44 mouse cellular contexts compared by ENCODE assay signal in the genomic region with DNA sequence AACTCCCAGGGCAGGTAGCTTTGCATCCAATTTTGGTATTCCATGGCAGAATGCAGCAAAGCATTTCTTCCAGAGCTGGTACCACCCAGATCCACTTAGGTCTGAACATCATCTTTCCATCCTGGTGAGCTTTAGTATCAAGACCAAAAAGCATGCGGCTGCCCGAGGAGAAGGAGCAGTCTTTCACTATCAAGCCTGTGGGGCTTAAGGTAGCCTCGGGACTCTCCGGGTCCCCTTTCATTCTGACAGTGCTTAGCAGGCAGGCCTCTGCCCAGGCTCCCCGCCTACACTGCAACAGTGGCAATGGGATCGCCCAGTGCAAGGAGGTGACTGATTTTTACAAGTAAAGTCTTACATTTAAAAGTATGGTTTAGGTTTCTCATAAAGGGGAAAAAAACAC. TPM values are rescaled to one million over a fixed set of nuclear protein-coding genes. Genes with fewer than 3 reads are reported as not detected.
"Had no signal": no experiment of that assay in that cellular context is flagged by ENCODE, and none has a peak within 500 bp of the region (broad histone marks: within the 10 kb centered on the region; RNA-seq: fewer than 3 reads in every experiment).

No protein-coding gene starts in this region.

- ATAC-seq: hindbrain, embryonic 16.5 days; hindbrain, postnatal 0 days; inflammation-experienced regulatory T-cells, adult 6 months; intestine, embryonic 15.5 days; intestine, embryonic 16.5 days; intestine, postnatal 0 days had no signal

- H3K27ac ChIP-seq: heart, embryonic 13.5 days; heart, embryonic 15.5 days; hindbrain, embryonic 10.5 days; hindbrain, embryonic 12.5 days; hindbrain, embryonic 13.5 days; hindbrain, embryonic 14.5 days; hindbrain, postnatal 0 days; intestine, embryonic 15.5 days; kidney, embryonic 15.5 days; kidney, postnatal 0 days; left cerebral cortex, adult 2 months had no signal

- DNase-seq: heart, postnatal 10 days; heart, postnatal 14 days; heart, postnatal 36 days; heart, postnatal 4 days; kidney, adult 11 months; kidney, adult 18-20 months; kidney, adult 2 months; kidney, adult 8-10 months; kidney, adult 9 months; kidney, postnatal 10 days; kidney, postnatal 14 days; kidney, postnatal 25 days; kidney, postnatal 36 days; kidney, postnatal 4 days; layer of hippocampus, adult 9-11 months; layer of hippocampus, postnatal 36 days had no signal

- H3K9ac ChIP-seq: heart, embryonic 12.5 days; heart, embryonic 13.5 days; heart, embryonic 15.5 days; hindbrain, embryonic 12.5 days; hindbrain, embryonic 14.5 days; hindbrain, embryonic 15.5 days; intestine, embryonic 15.5 days; kidney, embryonic 15.5 days had no signal

- H3K9me3 ChIP-seq: heart, embryonic 12.5 days; heart, embryonic 13.5 days; heart, embryonic 15.5 days; hindbrain, embryonic 10.5 days; hindbrain, embryonic 12.5 days; hindbrain, embryonic 13.5 days; hindbrain, embryonic 15.5 days; intestine, embryonic 15.5 days; kidney, embryonic 15.5 days had no signal

- H3K27me3 ChIP-seq: heart, embryonic 12.5 days; heart, embryonic 13.5 days; heart, embryonic 15.5 days; hindbrain, embryonic 12.5 days; hindbrain, embryonic 13.5 days; hindbrain, embryonic 15.5 days; intestine, embryonic 15.5 days; kidney, embryonic 15.5 days had no signal

- H3K4me2 ChIP-seq: heart, embryonic 12.5 days; heart, embryonic 13.5 days; heart, embryonic 15.5 days; hindbrain, embryonic 12.5 days; hindbrain, embryonic 13.5 days; hindbrain, embryonic 14.5 days; hindbrain, embryonic 15.5 days; intestine, embryonic 15.5 days; kidney, embryonic 15.5 days had no signal

- H3K4me3 ChIP-seq: heart, embryonic 12.5 days; heart, embryonic 13.5 days; heart, embryonic 15.5 days; hindbrain, embryonic 10.5 days; hindbrain, embryonic 12.5 days; hindbrain, embryonic 13.5 days; hindbrain, embryonic 15.5 days; intestine, embryonic 15.5 days; kidney, embryonic 15.5 days; layer of hippocampus, adult 2 months; left cerebral cortex, adult 2 months had no signal

- H3K4me1 ChIP-seq: heart, embryonic 15.5 days; hindbrain, embryonic 10.5 days; hindbrain, embryonic 12.5 days; hindbrain, embryonic 13.5 days; hindbrain, embryonic 15.5 days; intestine, embryonic 15.5 days had no signal

RNA-seq across cellular contexts. Expression of gene Mogat1, which starts 58.2 kb away (rescaled TPM):
- total RNA-seq: heart, postnatal 14 days; heart, postnatal 25 days; heart, postnatal 36 days; heart, postnatal 4 days; hematopoietic stem cell, adult 5-6 weeks; hindbrain, postnatal 0 days; layer of hippocampus, adult 2 months; layer of hippocampus, postnatal 10 days; layer of hippocampus, postnatal 14 days; layer of hippocampus, postnatal 36 days; left cerebral cortex, adult 18-20 months; left cerebral cortex, adult 2 months; left cerebral cortex, adult 8-10 months had no signal
- polyA plus RNA-seq: heart, embryonic 12.5 days; heart, embryonic 13.5 days; heart, embryonic 14.5 days; heart, embryonic 15.5 days; hindbrain, embryonic 10.5 days; hindbrain, embryonic 12.5 days; hindbrain, embryonic 13.5 days; inflammation-experienced regulatory T-cells, adult 6 months; intestine, embryonic 15.5 days; intestine, embryonic 16.5 days; kidney, embryonic 14.5 days had no signal

RNA-seq across cellular contexts. Expression of gene BC035947, which starts 59.4 kb away (rescaled TPM):
- total RNA-seq: heart, postnatal 10 days; heart, postnatal 14 days; heart, postnatal 36 days; heart, postnatal 4 days; hematopoietic stem cell, adult 5-6 weeks had no signal
- polyA plus RNA-seq: heart, embryonic 14.5 days; heart, embryonic 15.5 days; heart, embryonic 16.5 days; heart, postnatal 0 days; inflammation-experienced regulatory T-cells, adult 6 months had no signal
